Mouse (Mus musculus): ENCODE results near the gene Adam26b.
"Not testable (repeated sequence)": the region's sequence is repeated elsewhere in the genome, so short reads cannot be mapped to it uniquely, and the experiment has no call there.

The Adam26b gene

GRCm38 (mm10) chr8:43528006-43528405, at the start of gene Adam26b:
Adam26b (minus strand) TSS chr8:43528106.
- DNase-seq (ENCODE audit: low spot score): not testable (repeated sequence)

- not testable (repeated sequence) for DNase-seq (ENCODE audit: low spot score)
Observed at GRCm38 (mm10) chr8:43576607-43577006, 48.7 kb upstream of the Adam26b start, which contains the start of gene Adam26a. Adam26a (minus strand) TSS chr8:43576707.
